Mouse (Mus musculus): ENCODE measurements at regions not wholly inside any gene's neighbourhood (a gene's known extent, or its start where the extent isn't known, plus 50 kb on each side); places are given as distances from the start of the nearest gene placed in this dataset.

DNA sequence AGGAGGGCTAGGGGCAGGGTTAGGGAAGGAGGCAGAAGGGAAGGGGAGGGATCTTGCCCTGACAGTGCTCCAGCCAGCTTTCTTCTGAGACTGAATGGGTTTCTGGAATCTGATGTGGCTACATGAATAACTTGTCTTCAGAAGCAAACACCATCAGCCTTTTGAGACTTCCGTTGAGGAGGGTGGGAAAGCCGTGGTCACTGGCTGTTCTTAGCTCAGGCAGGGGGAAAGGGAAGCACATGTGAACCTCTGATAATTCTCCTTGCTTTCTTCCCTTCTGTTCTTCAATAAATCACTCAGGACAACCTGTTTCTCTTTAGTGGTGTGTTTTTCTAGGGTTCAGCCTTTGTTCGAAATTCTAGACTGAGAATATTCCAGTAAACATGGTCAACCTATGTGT is 148.9 kb downstream of the Bcl11a start:
- no peak for TF ChIP-seq FLI1 (IDR thresholded peaks at IDR 0.05; ENCODE audit: low read length)
- no peak for TF ChIP-seq GATA1 (IDR thresholded peaks at IDR 0.05; ENCODE audit: borderline replicate concordance, low read length)
- Histone ChIP-seq H3K4me3 (replicated peaks) (peak overlapping the region; percentile 77), H3K36me3 (replicated peaks; ENCODE audit: low read length) (no peaks in the 10 kb centered on the region), H3K4me1 (peaks cover 65% of the 10 kb centered on the region), H3K27me3 (replicated peaks) (peaks cover 8% of the 10 kb centered on the region), H3K9me3 (no peaks in the 10 kb centered on the region)

DNA sequence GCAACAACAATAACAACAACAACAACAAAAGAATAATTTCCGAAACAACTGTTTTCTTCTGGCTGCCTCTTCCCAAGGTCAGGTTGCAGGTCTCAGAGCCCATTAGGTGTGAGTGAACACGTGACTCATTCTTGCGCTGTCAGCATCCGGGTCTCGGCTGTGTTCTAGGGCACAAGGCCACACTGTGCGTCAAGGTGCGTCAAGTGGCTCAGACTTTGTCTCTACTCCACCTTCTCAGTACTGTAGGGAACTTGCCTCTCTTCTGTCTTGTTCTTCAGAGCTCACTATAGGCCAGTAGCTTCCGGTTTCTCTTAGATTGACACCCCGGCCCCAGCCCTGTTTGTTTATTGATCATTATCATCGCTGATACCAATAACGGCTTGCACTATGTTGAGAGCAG is 155.5 kb downstream of the Bcl11a start:
- H3K27me3 ChIP-seq (replicated peaks), result no peaks in the 10 kb centered on the region
- H3K36me3 ChIP-seq (replicated peaks; ENCODE audit: low read length), result no peaks in the 10 kb centered on the region
- H3K4me1 ChIP-seq, result peaks cover 40% of the 10 kb centered on the region
- H3K4me3 ChIP-seq (replicated peaks), result no peak overlapping the region
- TF ChIP-seq GATA1 (IDR thresholded peaks at IDR 0.05; ENCODE audit: borderline replicate concordance, low read length), result no peak
- no peak for TF ChIP-seq FLI1 (IDR thresholded peaks at IDR 0.05; ENCODE audit: low read length)
- H3K9me3 ChIP-seq, result no peaks in the 10 kb centered on the region

- no peak overlapping the region for H3K4me3 ChIP-seq (replicated peaks)
- H3K4me1 ChIP-seq, result peaks cover 40% of the 10 kb centered on the region
- H3K27me3 ChIP-seq (replicated peaks), result no peaks in the 10 kb centered on the region
- no peaks in the 10 kb centered on the region for H3K9me3 ChIP-seq
- H3K36me3 ChIP-seq (replicated peaks; ENCODE audit: low read length), result no peaks in the 10 kb centered on the region
- no peak for TF ChIP-seq GATA1 (IDR thresholded peaks at IDR 0.05; ENCODE audit: borderline replicate concordance, low read length)
- TF ChIP-seq FLI1 (IDR thresholded peaks at IDR 0.05; ENCODE audit: low read length), result no peak
Measured at GRCm38 (mm10) chr11:24233821-24234220, 156.0 kb downstream of the Bcl11a start.

DNA sequence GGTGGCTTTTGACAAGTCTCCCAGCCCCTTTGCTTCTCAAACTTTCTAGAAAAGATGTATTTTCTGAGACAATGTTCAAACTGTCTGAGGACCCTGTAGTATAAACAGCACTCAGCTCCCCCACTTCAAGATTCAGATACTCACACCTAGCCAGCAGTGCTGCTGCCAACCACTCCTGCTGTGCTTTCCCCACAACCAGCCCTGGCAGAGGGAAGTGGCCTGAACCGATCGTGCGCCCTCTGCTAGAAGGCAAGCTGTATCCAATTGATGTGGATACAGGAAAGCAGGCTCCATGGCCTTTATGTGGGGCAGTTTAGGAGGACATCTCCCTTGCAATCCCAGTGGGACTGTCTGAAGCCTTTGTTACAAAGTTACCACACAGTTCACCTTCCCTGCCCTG is 156.6 kb downstream of the Bcl11a start:
- Histone ChIP-seq H3K27me3 (replicated peaks) (no peaks in the 10 kb centered on the region), H3K4me3 (replicated peaks) (no peak overlapping the region), H3K4me1 (peaks cover 36% of the 10 kb centered on the region), H3K9me3 (no peaks in the 10 kb centered on the region), H3K36me3 (replicated peaks; ENCODE audit: low read length) (no peaks in the 10 kb centered on the region)
- TF ChIP-seq FLI1 (IDR thresholded peaks at IDR 0.05; ENCODE audit: low read length) (no peak), GATA1 (IDR thresholded peaks at IDR 0.05; ENCODE audit: borderline replicate concordance, low read length) (no peak)

DNA sequence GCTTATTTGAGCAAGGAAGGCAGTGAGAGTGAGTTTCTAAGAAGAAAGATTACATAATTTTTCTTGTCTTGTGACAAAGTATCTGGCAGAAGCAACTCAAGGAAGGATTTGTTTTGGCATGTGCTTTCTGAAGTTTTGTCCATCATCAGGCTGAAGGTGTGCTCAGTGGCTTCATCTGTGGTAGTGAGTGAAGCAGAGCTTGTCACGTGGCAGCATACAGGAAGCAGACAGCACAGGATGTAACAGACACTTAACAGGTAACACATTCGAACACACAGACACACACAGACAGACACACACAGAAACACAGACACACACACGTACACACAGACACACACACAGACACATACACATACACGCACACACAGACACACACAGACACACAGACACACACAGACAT is 157.5 kb downstream of the Bcl11a start:
- no peaks in the 10 kb centered on the region for H3K27me3 ChIP-seq (replicated peaks)
- TF ChIP-seq FLI1 (IDR thresholded peaks at IDR 0.05; ENCODE audit: low read length), result no peak
- no peak for TF ChIP-seq GATA1 (IDR thresholded peaks at IDR 0.05; ENCODE audit: borderline replicate concordance, low read length)
- H3K4me3 ChIP-seq (replicated peaks), result no peak overlapping the region
- peaks cover 36% of the 10 kb centered on the region for H3K4me1 ChIP-seq
- no peaks in the 10 kb centered on the region for H3K9me3 ChIP-seq
- no peaks in the 10 kb centered on the region for H3K36me3 ChIP-seq (replicated peaks; ENCODE audit: low read length)

- TF ChIP-seq GATA1 (IDR thresholded peaks at IDR 0.05; ENCODE audit: borderline replicate concordance, low read length) (no peak), FLI1 (IDR thresholded peaks at IDR 0.05; ENCODE audit: low read length) (no peak)
- peaks cover 54% of the 10 kb centered on the region for H3K4me1 ChIP-seq
- H3K27me3 ChIP-seq (replicated peaks), result no peaks in the 10 kb centered on the region
Measured at GRCm38 (mm10) chr11:24239631-24240030, 161.8 kb downstream of the Bcl11a start.

DNA sequence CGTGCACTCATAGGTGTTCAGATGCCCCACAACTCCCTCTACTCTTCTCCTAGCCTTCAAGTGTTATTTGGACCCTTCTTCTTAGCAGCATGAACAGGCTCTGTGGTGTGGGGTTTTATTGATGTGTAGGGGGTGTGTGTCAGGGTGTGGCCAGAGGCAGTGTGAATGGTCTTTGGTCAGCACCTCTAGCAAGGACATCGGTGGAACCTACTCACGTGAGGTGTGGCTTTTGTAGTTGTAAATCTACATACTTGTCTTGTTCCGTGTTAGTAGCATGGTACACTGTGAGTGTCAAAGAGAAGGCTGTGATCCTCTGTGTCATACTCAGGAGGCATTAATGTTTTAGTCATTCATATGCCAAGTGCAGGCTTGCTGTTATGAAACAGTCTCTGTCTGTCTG is 164.2 kb downstream of the Bcl11a start:
- TF ChIP-seq FLI1 (IDR thresholded peaks at IDR 0.05; ENCODE audit: low read length), result no peak
- no peak for TF ChIP-seq GATA1 (IDR thresholded peaks at IDR 0.05; ENCODE audit: borderline replicate concordance, low read length)
- no peak overlapping the region for H3K4me3 ChIP-seq (replicated peaks)
- H3K27me3 ChIP-seq (replicated peaks), result no peaks in the 10 kb centered on the region
- peaks cover 3% of the 10 kb centered on the region; the same call in 1 of the 2 replicates for H3K9me3 ChIP-seq
- H3K36me3 ChIP-seq (replicated peaks; ENCODE audit: low read length), result no peaks in the 10 kb centered on the region
- peaks cover 46% of the 10 kb centered on the region for H3K4me1 ChIP-seq

More at GRCm38 (mm10) chr11:24239631-24240030, 161.8 kb downstream of the Bcl11a start:
- H3K4me3 ChIP-seq (replicated peaks), result no peak overlapping the region
- no peaks in the 10 kb centered on the region for H3K9me3 ChIP-seq
- no peaks in the 10 kb centered on the region for H3K36me3 ChIP-seq (replicated peaks; ENCODE audit: low read length)

DNA sequence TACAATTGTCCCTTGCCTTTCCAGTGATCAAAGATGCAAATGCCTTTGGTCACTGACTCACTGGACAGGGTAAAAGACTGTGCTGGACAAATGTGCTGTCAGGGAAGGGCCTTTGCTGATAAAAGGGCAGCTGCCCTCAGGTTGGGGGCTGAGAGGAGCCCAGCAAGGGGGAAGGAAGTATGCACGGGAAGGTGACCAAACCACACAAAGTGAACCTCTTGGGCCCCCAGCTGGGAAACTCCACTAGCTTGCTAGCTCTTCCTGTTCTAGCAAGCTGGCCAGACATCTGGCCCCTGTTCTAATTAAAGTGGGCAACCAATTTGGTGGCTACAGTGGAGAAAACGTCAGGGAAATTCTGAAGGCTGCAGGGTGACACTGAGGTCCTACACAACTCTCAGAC is 165.0 kb downstream of the Bcl11a start:
- H3K9me3 ChIP-seq, result peaks cover 5% of the 10 kb centered on the region; the same call in 1 of the 2 replicates
- H3K36me3 ChIP-seq (replicated peaks; ENCODE audit: low read length), result no peaks in the 10 kb centered on the region
- TF ChIP-seq GATA1 (IDR thresholded peaks at IDR 0.05; ENCODE audit: borderline replicate concordance, low read length), result no peak
- no peak for TF ChIP-seq FLI1 (IDR thresholded peaks at IDR 0.05; ENCODE audit: low read length)
- no peaks in the 10 kb centered on the region for H3K27me3 ChIP-seq (replicated peaks)
- H3K4me1 ChIP-seq, result peaks cover 41% of the 10 kb centered on the region
- H3K4me3 ChIP-seq (replicated peaks), result no peak overlapping the region

- Histone ChIP-seq H3K9me3 (peaks cover 5% of the 10 kb centered on the region; the same call in 1 of the 2 replicates), H3K4me3 (replicated peaks) (no peak overlapping the region), H3K4me1 (peaks cover 60% of the 10 kb centered on the region), H3K36me3 (replicated peaks; ENCODE audit: low read length) (no peaks in the 10 kb centered on the region), H3K27me3 (replicated peaks) (no peaks in the 10 kb centered on the region)
- TF ChIP-seq GATA1 (IDR thresholded peaks at IDR 0.05; ENCODE audit: borderline replicate concordance, low read length) (no peak), FLI1 (IDR thresholded peaks at IDR 0.05; ENCODE audit: low read length) (no peak)
Measured at GRCm38 (mm10) chr11:24245390-24245789, 167.5 kb downstream of the Bcl11a start.

DNA sequence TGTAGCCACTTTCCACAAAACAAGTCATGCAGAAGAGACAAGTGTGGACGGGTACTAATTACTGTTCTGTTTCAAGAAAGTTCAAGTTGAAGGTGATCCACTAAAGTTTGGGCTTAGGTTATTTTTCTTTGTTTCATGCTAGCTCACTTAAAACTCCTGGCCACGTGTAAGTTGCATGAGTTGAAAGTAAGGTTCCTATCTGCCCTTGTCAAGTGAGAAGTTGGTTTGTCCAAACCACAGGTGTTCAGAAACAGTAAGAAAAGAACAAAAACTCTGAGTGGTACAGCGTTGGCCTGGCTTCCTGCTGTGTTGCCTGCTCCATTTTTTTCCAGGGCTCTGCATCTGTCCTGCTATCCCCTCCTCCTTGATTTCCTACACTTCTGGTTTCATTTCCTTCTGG is 168.5 kb downstream of the Bcl11a start:
- no peak overlapping the region for H3K4me3 ChIP-seq (replicated peaks)
- TF ChIP-seq GATA1 (IDR thresholded peaks at IDR 0.05; ENCODE audit: borderline replicate concordance, low read length), result no peak
- no peak for TF ChIP-seq FLI1 (IDR thresholded peaks at IDR 0.05; ENCODE audit: low read length)
- H3K36me3 ChIP-seq (replicated peaks; ENCODE audit: low read length), result no peaks in the 10 kb centered on the region
- peaks cover 62% of the 10 kb centered on the region for H3K4me1 ChIP-seq
- H3K27me3 ChIP-seq (replicated peaks), result no peaks in the 10 kb centered on the region
- H3K9me3 ChIP-seq, result peaks cover 5% of the 10 kb centered on the region; the same call in 1 of the 2 replicates

GRCm38 (mm10) chr11:24247285-24247684 is 169.4 kb downstream of the Bcl11a start:
- Histone ChIP-seq H3K4me1 (peaks cover 58% of the 10 kb centered on the region), H3K36me3 (replicated peaks; ENCODE audit: low read length) (no peaks in the 10 kb centered on the region), H3K4me3 (replicated peaks) (no peak overlapping the region), H3K27me3 (replicated peaks) (no peaks in the 10 kb centered on the region), H3K9me3 (peaks cover 5% of the 10 kb centered on the region; the same call in 1 of the 2 replicates)
- TF ChIP-seq GATA1 (IDR thresholded peaks at IDR 0.05; ENCODE audit: borderline replicate concordance, low read length) (no peak), FLI1 (IDR thresholded peaks at IDR 0.05; ENCODE audit: low read length) (no peak)

Measured in megakaryocyte, embryonic 14.5 days (primary cell).